Mouse (Mus musculus) spleen, adult 12 weeks (tissue): Measurements from ENCODE around the gene Astn2.

Experiments used
- DNase-seq: peaks from one replicate; pipeline ENCODE4 v3.0.0; 2022; ENCODE audit warnings: low spot score

Astn2 gene

GRCm38 (mm10) chr4:65838781-65839180 is 565.6 kb downstream of the Astn2 start:
- no peak for DNase-seq

GRCm38 (mm10) chr4:65832971-65833370 is 571.4 kb downstream of the Astn2 start:
- no peak for DNase-seq

- DNase-seq, result no peak
Observed at GRCm38 (mm10) chr4:65831872-65832271, 572.5 kb downstream of the Astn2 start.

GRCm38 (mm10) chr4:65830495-65830894 is 573.9 kb downstream of the Astn2 start:
- DNase-seq, result no peak

- DNase-seq, result no peak
Observed at GRCm38 (mm10) chr4:65821070-65821469, 583.3 kb downstream of the Astn2 start.

- DNase-seq, result no peak
Observed at GRCm38 (mm10) chr4:65820236-65820635, 584.2 kb downstream of the Astn2 start.

- no peak for DNase-seq
Observed at GRCm38 (mm10) chr4:65819835-65820234, 584.6 kb downstream of the Astn2 start.

GRCm38 (mm10) chr4:65814176-65814535 is 590.3 kb downstream of the Astn2 start:
- no peak for DNase-seq

GRCm38 (mm10) chr4:65813500-65814175 is 590.8 kb downstream of the Astn2 start:
- DNase-seq, result no peak

GRCm38 (mm10) chr4:65807341-65807740 is 597.1 kb downstream of the Astn2 start:
- no peak for DNase-seq

- DNase-seq, result no peak
Observed at GRCm38 (mm10) chr4:65801204-65801603, 603.2 kb downstream of the Astn2 start.

GRCm38 (mm10) chr4:65791051-65791450 is 613.4 kb downstream of the Astn2 start:
- DNase-seq, result no peak

- no peak for DNase-seq
Observed at GRCm38 (mm10) chr4:65773368-65774010, 630.9 kb downstream of the Astn2 start.

GRCm38 (mm10) chr4:65770952-65771351 is 633.5 kb downstream of the Astn2 start:
- no peak for DNase-seq

GRCm38 (mm10) chr4:65767919-65768318 is 636.5 kb downstream of the Astn2 start:
- DNase-seq, result no peak

GRCm38 (mm10) chr4:65767431-65767830 is 637.0 kb downstream of the Astn2 start:
- DNase-seq, result no peak

GRCm38 (mm10) chr4:65765312-65765711 is 639.1 kb downstream of the Astn2 start:
- no peak for DNase-seq

GRCm38 (mm10) chr4:65764275-65764674 is 640.1 kb downstream of the Astn2 start:
- no peak for DNase-seq

- no peak for DNase-seq
Observed at GRCm38 (mm10) chr4:65763823-65764222, 640.6 kb downstream of the Astn2 start.

- DNase-seq, result no peak
Observed at GRCm38 (mm10) chr4:65762116-65762515, 642.3 kb downstream of the Astn2 start.

- DNase-seq, result no peak
Observed at GRCm38 (mm10) chr4:65761658-65762057, 642.8 kb downstream of the Astn2 start.

GRCm38 (mm10) chr4:65758875-65759201 is 645.6 kb downstream of the Astn2 start:
- no peak for DNase-seq

- DNase-seq, result no peak
Observed at GRCm38 (mm10) chr4:65758174-65758874, 646.1 kb downstream of the Astn2 start.
